Mouse (Mus musculus) gastrocnemius, postnatal 14 days (tissue): ENCODE measurements around the gene Per1. TPM values are rescaled to one million over a fixed set of nuclear protein-coding genes. Genes with fewer than 3 reads are reported as not detected.
"Not testable (repeated sequence)": the region's sequence is repeated elsewhere in the genome, so short reads cannot be mapped to it uniquely, and the experiment has no call there.

ENCODE experiments used
- DNase-seq: peaks from one replicate; pipeline ENCODE4 v3.0.0; 2021; ENCODE audit warnings: mixed read lengths
- intact Hi-C: fragments of 180-260 bp; cut with DNase I; formaldehyde crosslinking; loops from one replicate; pipeline ENCODE4 v1.15.1; 2025; ENCODE audit warnings: low total_unique reads
- total RNA-seq, 2 experiments: library from RNA; stranded (reverse); gene quantifications; 2 replicates each; pipeline ENCODE4 v1.2.3; 2021

The Per1 gene
- total RNA-seq, 2 experiments from 2014 or later = 22.1 to 77.5 TPM

- intact Hi-C loops = no loop called here
- DNase-seq = no peak
Observed at GRCm38 (mm10) chr11:69078041-69078440, 17.0 kb upstream of the Per1 start.

GRCm38 (mm10) chr11:69078805-69079438 lies 16.1 kb upstream of the Per1 start:
- intact Hi-C loops = no loop called here
- DNase-seq = peak; percentile 31

GRCm38 (mm10) chr11:69080102-69080854 lies 14.7 kb upstream of the Per1 start:
- no peak for DNase-seq
- intact Hi-C loops = no loop called here

DNA sequence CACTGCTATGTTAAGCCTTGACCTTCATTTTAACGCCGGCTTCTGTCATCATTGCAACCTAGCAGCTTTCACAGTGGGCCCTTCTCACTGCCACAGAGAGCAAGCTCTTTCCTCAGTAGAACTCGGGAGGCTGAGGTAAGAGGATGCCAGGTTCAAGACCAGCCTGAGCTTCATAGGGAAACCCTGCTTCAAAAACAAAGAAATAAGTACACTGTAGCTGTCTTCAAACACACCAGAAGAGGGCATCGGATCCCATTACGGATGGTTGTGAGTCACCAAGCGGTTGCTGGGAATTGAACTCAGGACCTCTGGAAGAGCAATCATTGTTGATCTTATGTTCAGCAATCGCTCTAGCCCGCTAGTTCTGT lies 14.2 kb upstream of the Per1 start:
- intact Hi-C loops = no loop called here
- no peak for DNase-seq

DNA sequence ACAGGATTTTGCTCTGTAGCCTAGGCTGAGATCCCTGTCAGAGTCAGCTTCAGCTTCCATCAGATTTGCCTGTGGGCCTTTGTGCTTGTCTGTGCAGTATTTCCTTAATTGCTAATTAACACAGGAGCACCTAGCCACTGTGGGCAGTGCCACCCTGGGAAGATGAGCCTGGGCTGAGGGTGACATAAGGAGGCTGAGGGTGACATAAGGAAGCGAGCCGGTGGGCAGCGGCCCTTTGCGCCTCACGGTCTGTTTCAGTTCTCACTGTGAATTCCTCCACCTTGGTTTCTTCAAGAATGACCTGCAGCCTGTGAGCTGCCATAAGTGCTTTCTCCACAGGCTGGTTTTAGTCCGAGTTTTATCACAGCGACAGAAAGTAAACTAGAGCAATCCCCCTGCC lies 13.4 kb upstream of the Per1 start:
- no peak for DNase-seq

GRCm38 (mm10) chr11:69085608-69086007 lies 9.4 kb upstream of the Per1 start:
- no peak for DNase-seq
- intact Hi-C loops = no loop called here

More for the DNA sequence above, 13.4 kb upstream of the Per1 start:
- intact Hi-C loops = no loop called here

- no peak for DNase-seq
- intact Hi-C loops = no loop called here
Observed at GRCm38 (mm10) chr11:69086390-69086789, 8.6 kb upstream of the Per1 start.

DNA sequence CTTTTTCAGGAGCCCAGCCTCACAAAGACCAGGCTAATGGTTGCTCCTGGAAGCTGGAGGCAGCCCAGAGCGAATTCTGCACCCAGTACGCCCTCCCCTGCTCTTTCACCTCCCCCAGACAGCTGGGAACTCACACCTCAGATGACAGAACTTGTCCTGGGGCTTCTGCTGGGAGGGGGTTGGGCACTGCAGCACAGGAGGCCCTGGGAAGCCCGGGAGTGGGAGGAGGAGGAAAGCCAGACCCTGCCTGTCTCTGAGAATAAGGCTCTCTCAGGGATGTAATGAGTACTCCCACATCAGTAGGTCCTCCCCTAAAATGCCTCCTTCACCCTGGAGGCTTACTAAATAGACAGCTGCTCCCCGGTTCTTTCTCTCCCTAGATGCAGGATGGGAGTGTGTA lies 7.9 kb upstream of the Per1 start:
- intact Hi-C loops = no loop called here
- DNase-seq = no peak

GRCm38 (mm10) chr11:69087597-69087996 lies 7.4 kb upstream of the Per1 start:
- no peak for DNase-seq
- intact Hi-C loops = no loop called here

DNA sequence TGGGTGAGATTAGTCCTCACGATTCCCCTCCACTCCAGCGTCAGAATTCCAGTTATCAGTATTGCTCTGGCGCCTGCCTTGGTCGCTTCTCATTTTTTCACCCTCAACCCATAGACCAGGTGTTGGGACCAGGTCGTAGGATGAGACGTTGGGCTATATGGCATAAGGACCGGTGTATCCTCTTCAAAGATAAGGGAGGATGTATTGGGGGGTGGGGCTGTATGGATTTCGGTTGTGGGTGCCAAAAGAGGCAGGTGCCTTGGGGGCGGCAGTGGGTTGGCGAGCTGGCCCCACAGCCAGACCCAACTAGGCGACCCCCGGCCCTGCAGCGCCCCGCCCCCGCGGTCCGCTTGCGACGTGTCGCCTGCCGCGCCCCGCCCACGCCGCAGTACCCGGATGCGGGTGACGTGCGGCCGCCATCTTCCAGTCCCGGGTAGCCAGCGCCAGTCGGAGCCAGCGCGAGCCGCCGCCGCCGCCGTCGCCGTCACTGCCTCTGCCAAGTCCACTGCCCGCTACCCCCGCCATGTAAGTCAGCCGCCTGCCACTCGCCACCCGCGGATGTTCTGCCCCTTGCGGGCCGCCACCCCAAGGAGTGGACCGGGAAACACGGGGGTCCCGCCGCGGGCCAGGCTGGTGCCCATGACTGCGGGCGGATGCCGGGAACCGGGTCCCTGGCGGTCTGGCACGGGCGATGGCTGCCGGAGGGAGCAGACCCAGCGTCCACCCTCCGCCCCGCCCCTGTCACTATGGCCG lies 6.7 kb upstream of the Per1 start, which contains the start of gene Vamp2:
Gene Vamp2, plus strand, starts transcription at position 388 of the 753 bp plus-strand sequence.
- peak; percentile 92 for DNase-seq
- intact Hi-C loops = no loop called here

DNA sequence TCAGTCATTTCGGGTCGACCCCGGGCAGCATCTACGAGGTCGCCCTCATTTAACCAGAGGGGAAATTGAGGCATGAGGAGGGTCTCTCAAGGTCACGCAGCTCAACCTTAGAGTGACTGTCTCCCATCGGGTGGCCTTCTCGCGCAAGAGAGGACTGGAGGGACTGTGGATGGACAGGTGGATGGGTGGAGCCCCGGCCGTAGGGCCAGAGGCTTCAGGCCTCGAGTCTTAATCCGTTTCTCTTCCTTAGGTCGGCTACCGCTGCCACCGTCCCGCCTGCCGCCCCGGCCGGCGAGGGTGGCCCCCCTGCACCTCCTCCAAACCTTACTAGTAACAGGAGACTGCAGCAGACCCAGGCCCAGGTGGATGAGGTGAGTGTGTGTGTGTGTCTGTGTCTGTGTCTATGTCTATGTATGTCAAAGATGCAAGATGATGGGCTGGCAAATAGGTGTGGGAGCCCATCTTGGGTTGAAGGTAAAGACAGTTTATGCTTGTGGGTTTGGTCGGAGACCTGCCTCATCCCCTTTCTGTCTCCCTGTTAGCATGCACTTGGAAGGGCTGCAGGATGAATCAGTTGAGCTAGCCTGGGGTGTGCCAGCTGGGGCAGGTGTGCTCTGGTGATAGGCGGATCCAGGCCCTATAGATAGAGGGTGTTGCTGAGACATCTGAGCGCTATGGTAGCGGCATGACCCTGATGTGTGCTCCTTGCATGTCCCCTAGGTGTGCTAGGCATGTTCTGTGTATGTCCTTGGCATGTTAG lies 6.0 kb upstream of the Per1 start:
- no peak for DNase-seq
- intact Hi-C loops = no loop called here

DNA sequence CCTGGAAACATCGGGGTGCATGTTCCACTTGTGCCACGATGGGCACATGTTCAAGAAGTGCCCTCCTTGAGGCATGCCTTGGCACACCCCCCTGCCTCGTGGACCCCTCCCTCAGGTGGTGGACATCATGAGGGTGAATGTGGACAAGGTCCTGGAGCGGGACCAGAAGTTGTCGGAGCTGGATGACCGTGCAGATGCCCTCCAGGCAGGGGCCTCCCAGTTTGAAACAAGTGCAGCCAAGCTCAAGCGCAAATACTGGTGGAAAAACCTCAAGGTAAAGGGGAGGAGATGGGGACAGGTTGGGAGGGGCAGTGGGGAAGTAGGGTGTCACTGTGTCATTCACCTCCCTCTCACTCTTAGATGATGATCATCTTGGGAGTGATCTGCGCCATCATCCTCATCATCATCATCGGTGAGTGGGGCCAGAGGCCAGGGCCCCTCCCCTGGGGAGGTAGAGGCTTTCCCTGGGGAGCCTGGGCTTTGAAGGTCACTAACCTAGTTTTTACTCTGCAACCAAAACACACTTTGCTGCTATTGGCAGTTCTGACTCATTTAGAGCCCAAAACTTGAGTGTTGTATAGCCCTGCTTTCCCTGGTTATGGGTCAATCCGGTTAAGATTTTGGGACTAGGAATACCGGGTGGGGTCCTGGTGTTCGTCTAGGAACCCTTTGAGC lies 5.3 kb upstream of the Per1 start:
- intact Hi-C loops = no loop called here
- DNase-seq = no peak

DNA sequence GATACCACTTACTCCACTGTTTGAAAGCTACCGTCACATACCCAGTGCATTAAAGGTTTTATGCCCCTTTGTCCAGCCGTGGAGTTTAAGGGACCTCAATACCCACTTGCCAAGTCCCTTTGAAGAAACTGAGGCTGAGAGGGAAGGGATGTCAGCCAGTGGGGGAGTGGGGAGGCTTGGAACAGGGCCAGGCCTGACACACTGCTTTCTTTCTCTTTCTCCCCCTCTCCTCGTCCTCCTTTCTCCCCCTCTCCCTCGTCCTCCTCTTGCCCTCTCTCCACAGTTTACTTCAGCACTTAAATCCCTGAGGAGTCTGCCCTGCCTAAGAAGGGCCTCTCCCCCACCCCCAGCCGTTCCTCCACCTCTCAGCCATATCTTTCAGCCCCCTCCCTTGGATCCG lies 4.7 kb upstream of the Per1 start:
- intact Hi-C loops = no loop called here

DNA sequence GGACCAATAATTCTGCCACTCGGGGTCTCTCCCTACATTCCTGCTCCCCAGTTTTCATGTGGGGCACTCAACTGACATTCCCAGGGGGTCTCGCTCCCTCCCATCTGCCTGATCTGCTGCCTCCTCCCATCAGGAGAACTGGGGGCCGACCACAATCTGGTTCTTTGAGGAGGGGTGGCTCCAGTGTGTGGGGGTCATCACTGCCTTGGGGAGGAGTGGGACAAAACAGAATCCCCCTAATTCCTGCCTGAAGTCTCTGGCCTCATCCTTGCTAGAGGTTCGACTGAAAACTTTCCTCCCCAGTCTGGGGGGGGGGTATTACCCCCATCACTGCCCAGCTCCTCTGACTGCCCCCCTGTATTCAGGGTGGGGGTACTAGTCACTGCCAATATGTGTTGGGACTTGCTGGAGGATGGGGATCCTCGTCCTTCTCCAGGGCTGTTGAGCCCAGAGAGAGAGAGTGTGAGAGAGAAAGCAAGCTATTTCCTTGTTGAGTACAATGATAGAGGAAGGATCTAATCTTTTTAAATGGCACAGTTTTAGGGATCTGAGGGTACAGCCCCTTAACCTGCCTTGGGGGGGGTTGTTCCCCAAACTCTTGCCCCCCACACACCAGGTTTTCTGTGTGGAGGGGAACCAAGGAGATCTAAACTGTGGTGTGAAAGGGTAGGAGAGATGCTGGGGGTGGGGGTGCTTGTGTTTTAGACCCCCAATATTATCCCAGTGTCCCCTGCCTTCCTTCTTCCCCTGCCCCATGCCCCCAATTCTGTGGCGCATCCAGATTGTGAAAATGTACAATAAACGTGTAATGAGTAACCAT lies 3.2 kb upstream of the Per1 start:
- intact Hi-C loops = no loop called here
- DNase-seq = no peak

More for the DNA sequence above, 4.7 kb upstream of the Per1 start:
- no peak for DNase-seq

DNA sequence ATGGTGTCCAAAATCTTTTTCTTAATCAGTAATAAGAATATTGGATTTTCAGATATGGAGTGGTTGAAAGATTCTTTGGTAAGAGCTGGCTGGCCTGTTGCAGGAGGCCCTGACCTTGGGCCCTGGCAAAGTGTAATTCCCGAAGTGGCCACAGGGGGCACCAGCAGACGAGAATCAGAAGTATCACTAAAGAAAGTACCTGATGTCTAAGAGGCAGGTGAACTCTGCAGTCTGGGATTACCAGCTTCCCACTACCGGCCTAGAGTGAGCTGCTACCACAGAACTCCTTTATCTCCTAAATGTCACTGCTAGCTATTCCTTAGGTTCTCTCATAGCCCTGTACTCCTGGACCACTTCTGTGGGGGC lies 2.6 kb upstream of the Per1 start:
- intact Hi-C loops = no loop called here
- DNase-seq = peak; percentile 85

GRCm38 (mm10) chr11:69092871-69093270 lies 2.1 kb upstream of the Per1 start:
- DNase-seq = no peak
- intact Hi-C loops = no loop called here

- DNase-seq, intact Hi-C loops: not testable (repeated sequence)
Observed at GRCm38 (mm10) chr11:69093856-69094255, 1.2 kb upstream of the Per1 start.

GRCm38 (mm10) chr11:69095511-69096231 lies 654 bp downstream of the Per1 start:
- intact Hi-C loops = no loop called here
- no peak for DNase-seq
